Mouse (Mus musculus) testis, adult 2 months (tissue): ENCODE results near the gene Cd36.

Experiments
- CTCF ChIP-seq: fragments of 200-500 bp; IDR thresholded peaks from 2 replicates; pipeline ENCODE4 v1.5.1; 2012; ENCODE audit warnings: low read depth, mild to moderate bottlenecking, inconsistent platforms, low read length, moderate library complexity; ENCODE audit not compliant: control insufficient read depth, insufficient read depth, insufficient replicate concordance
- POLR2A ChIP-seq: fragments of 200-500 bp; IDR thresholded peaks from 2 replicates; pipeline ENCODE4 v1.6.1; 2012; ENCODE audit warnings: low read depth, mild to moderate bottlenecking, inconsistent platforms, low read length, moderate library complexity; ENCODE audit not compliant: control insufficient read depth

- TF ChIP-seq CTCF (no peak), POLR2A (no peak)
These were observed 81.7 kb downstream of the Cd36 start for GRCm38 (mm10) chr5:17806774-17807377.
